Mouse (Mus musculus) stomach, postnatal 0 days (tissue): Measurements from ENCODE around the gene Gne. TPM values are rescaled to one million over a fixed set of nuclear protein-coding genes. Genes with fewer than 3 reads are reported as not detected.
A peak's percentile ranks its signal among the peaks of the same experiment; 100 is the strongest.

ENCODE experiments used
- ATAC-seq: fragments of 200-750 bp; cut with Nextera tagmentation; 2 replicates; pipeline ENCODE4 v1.8.0; 2017; ENCODE audit not compliant: low FRiP score, low TSS enrichment
- DNase-seq: peaks from one replicate; pipeline ENCODE4 v3.0.0-alpha.2; 2016; ENCODE audit warnings: low spot score
- H3K27ac ChIP-seq: fragments of 300-500 bp; sonication (generic); replicated peaks from 2 replicates; pipeline ENCODE4 v1.5.1; 2014; ENCODE audit warnings: mild to moderate bottlenecking, control low read depth
- H3K27me3 ChIP-seq: fragments of 300-500 bp; sonication (generic); 2 replicates; pipeline ENCODE4 v1.6.1; 2014; ENCODE audit warnings: low read length; ENCODE audit not compliant: control insufficient read depth, insufficient read depth
- H3K36me3 ChIP-seq: fragments of 300-500 bp; sonication (generic); 2 replicates; pipeline ENCODE4 v1.6.1; 2014; ENCODE audit warnings: low read length, mixed read lengths; ENCODE audit not compliant: control insufficient read depth, insufficient read depth
- H3K4me1 ChIP-seq: fragments of 300-500 bp; sonication (generic); replicated peaks from 2 replicates; pipeline ENCODE4 v1.6.1; 2014; ENCODE audit warnings: antibody characterized with exemption; ENCODE audit not compliant: control insufficient read depth, insufficient read depth
- H3K4me2 ChIP-seq: fragments of 300-500 bp; sonication (generic); replicated peaks from 2 replicates; pipeline ENCODE4 v1.6.1; 2014; ENCODE audit warnings: low read depth, mild to moderate bottlenecking, control low read depth, moderate library complexity
- H3K4me3 ChIP-seq: fragments of 300-500 bp; sonication (generic); 2 replicates; pipeline ENCODE4 v1.5.1; 2014; ENCODE audit warnings: low read depth, low read length, control low read depth
- H3K9ac ChIP-seq: fragments of 300-500 bp; sonication (generic); 2 replicates; pipeline ENCODE4 v1.6.1; 2014; ENCODE audit warnings: mild to moderate bottlenecking, low read length, control low read depth, mixed read lengths
- H3K9me3 ChIP-seq: fragments of 300-500 bp; sonication (generic); 2 replicates; pipeline ENCODE4 v1.6.1; 2016; ENCODE audit warnings: low read length; ENCODE audit not compliant: control insufficient read depth
- CTCF ChIP-seq: IDR thresholded peaks from 2 replicates; pipeline ENCODE4 v1.5.1; 2016; ENCODE audit warnings: antibody characterized with exemption, low read depth, mild to moderate bottlenecking, moderate library complexity
- EP300 ChIP-seq: optimal IDR thresholded peaks from 2 replicates; pipeline ENCODE3; 2016; ENCODE audit warnings: antibody characterized with exemption
- WGBS: fragments of 180-500 bp; shearing (Covaris S2); extraction: QIAGEN DNeasy Blood & Tissue Kit; methylation state at CpG from one replicate; pipeline ENCODE4 v1.1.7; 2014; 5-methylcytosine and 5-hydroxymethylcytosine counted together
- polyA plus RNA-seq: library from polyadenylated mRNA; unstranded; fragments of >200 nt; fragmentation: Nextera tagmentation; extraction: Ambion mirVana; gene quantifications from 2 replicates; pipeline ENCODE4 v1.2.1, GENCODE M21; 2015

Gene Gne
- polyA plus RNA-seq, 1 experiment from 2014 or later, result 21.1 TPM

DNA sequence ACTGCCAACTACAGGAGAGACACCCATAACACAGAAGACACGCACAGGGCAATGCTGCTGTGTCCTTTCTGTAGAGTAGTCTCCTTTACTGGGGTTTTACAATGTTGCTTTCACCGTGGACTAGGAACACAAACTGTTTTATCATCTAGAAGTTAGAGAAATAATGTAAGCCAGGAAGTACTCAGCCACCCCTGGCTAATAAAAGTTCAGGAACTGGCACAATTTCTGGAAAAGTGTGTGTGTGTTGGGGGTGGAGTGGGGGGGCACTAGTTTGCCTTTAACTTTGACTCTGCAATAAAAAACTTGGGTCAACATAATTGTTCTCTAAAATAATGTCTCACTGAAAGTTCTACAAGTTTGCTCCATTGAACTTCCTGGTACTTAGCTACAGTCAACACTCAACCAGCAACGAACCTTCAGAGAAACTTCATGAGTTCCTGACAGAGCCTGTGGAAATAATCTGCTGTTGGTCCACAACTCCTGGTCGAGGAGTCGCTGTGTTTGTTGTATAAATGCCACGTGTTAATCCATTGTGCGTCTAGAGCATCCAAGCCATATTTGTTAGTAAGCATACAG lies 5.5 kb downstream of the Gne start:
- WGBS, result 84% methylated on average over 7 of the region's 7 CpGs
- no peaks in the 10 kb centered on the region for H3K27me3 ChIP-seq
- ATAC-seq, result no peak
- TF ChIP-seq EP300, result no peak
- no peak for TF ChIP-seq CTCF
- H3K9me3 ChIP-seq, result no peaks in the 10 kb centered on the region
- DNase-seq, result no peak
- H3K4me3 ChIP-seq, result no peak overlapping the region
- no peak overlapping the region for H3K9ac ChIP-seq
- no peak overlapping the region for H3K4me2 ChIP-seq
- no peak overlapping the region for H3K27ac ChIP-seq
- H3K4me1 ChIP-seq, result no peaks in the 10 kb centered on the region
- no peaks in the 10 kb centered on the region for H3K36me3 ChIP-seq

DNA sequence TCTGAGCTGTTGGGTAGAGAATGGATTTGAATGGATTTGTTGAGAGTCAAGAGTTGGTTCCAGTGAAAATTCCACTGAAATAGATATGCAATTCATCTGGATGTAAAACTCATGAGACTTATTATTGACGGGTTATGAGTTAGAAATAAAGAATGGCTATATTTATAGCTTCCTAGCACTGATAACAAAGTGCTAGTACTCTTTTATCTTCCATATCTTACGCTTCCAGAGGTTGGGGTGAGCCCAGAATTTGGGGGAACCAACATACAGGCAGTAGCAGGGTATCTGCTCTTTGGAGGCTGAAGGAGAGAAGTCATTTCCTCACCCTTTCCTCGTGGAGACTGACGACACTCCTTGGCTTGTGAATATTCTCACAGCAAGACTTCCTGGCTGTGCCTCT lies 9.6 kb downstream of the Gne start:
- Histone ChIP-seq H3K27ac (no peak overlapping the region), H3K4me1 (no peaks in the 10 kb centered on the region), H3K27me3 (no peaks in the 10 kb centered on the region), H3K9me3 (no peaks in the 10 kb centered on the region), H3K4me2 (no peak overlapping the region), H3K36me3 (no peaks in the 10 kb centered on the region), H3K4me3 (no peak overlapping the region), H3K9ac (no peak overlapping the region)
- TF ChIP-seq EP300 (no peak), CTCF (no peak)
- DNase-seq, result no peak
- WGBS, result 69% methylated on average over 4 of the region's 4 CpGs
- ATAC-seq, result no peak

DNA sequence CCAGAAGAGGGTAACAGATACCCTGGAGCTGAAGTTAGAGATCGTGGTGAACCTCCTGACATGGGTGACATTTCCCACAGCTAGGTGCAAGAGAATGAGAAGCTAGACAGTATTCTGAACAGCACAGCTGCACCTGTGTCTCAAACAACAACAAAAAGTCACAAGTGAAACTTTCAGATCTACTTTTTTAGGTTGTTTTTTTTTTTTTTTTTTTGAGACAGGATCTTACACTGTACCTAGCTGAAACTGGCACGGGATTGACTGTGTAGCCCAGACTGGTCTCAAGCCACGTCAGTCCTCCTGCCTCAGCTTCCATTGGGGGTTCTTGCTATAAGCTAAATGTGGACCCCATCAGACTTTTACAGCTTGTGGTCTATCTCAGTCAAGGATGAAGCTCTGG lies 10.2 kb downstream of the Gne start:
- no peaks in the 10 kb centered on the region for H3K36me3 ChIP-seq
- no peak overlapping the region for H3K9ac ChIP-seq
- H3K4me2 ChIP-seq, result no peak overlapping the region
- H3K9me3 ChIP-seq, result no peaks in the 10 kb centered on the region
- no peak overlapping the region for H3K4me3 ChIP-seq
- TF ChIP-seq CTCF, result no peak
- H3K27me3 ChIP-seq, result no peaks in the 10 kb centered on the region
- ATAC-seq (no peak), DNase-seq (no peak)
- no peak overlapping the region for H3K27ac ChIP-seq
- 83% methylated on average over 3 of the region's 3 CpGs for WGBS
- no peaks in the 10 kb centered on the region for H3K4me1 ChIP-seq

DNA sequence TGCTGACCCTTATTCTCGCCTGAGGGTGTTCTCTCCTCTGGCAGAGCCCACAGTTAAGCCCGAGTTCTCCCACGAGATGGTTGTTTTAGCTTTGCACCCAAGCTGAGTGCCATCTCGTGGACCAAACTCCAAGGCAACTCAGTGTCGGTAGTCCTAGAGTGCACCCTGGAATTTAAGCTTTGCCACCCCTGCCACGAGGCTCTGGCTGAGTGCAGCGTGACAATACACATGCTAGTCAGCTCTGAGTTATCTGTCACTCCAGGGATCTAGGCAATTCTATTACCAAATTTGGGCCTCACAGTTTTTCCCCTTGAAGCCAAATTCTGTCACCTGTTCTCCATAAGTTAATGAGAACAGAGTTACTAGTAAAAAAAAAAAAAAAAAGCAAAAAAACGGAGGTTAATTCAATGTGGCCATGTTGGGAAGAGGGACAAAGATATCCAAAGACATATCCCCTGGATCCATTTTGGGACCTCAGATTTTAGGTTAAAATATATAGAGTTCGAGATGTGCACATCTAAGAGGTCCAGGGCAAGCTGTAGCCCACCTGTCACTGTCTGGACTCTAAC lies 11.0 kb downstream of the Gne start:
- Histone ChIP-seq H3K9ac (peak overlapping the region; percentile 89), H3K4me3 (peak overlapping the region; percentile 91), H3K4me1 (no peaks in the 10 kb centered on the region), H3K4me2 (peak overlapping the region; percentile 86), H3K27ac (peak overlapping the region; percentile 92), H3K9me3 (no peaks in the 10 kb centered on the region), H3K36me3 (no peaks in the 10 kb centered on the region), H3K27me3 (no peaks in the 10 kb centered on the region)
- 8% methylated on average over 9 of the region's 9 CpGs for WGBS
- TF ChIP-seq CTCF, result peak; percentile 35
- no peak for TF ChIP-seq EP300
- DNase-seq (no peak), ATAC-seq (peak; percentile 51)

DNA sequence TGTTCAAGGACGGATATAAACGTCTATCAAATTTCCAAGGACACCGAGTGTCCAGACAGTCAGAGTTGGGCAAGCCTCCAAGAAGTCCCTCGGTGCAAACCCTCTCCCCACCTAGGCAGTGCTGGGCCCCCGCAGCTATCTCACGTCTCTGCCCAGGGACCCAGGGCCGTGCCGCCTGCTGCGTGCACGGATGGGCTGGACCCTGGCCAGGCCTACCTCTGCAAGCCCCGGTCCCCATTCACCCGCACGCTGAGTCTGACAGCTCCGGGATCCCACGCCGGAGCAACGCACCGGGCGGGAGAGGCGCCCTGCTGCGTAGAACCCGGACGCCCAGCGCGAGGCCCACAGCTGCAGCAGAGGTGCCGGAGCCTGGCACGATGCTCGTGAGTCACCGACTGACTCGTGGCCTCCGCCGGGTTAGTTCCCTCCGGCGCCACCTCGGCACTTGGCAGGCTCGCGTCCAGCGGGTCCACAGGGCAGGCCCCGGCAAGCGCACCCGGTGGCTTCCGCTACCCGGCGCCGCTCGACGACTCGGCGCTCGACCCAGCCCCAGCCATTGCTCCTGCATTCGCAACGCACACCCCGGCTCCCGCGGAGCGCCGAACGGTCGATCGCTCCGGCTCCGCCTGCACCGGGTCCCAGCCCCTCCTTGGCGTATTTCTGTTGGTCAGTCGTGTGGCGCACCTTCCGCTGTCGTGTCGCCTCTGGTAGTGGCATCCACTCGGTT lies 11.7 kb downstream of the Gne start:
- Histone ChIP-seq H3K36me3 (no peaks in the 10 kb centered on the region), H3K27me3 (no peaks in the 10 kb centered on the region), H3K4me3 (peak overlapping the region; percentile 91), H3K27ac (peak overlapping the region; percentile 92), H3K4me1 (no peaks in the 10 kb centered on the region), H3K9ac (peak overlapping the region; percentile 89), H3K4me2 (peak overlapping the region; percentile 86), H3K9me3 (no peaks in the 10 kb centered on the region)
- WGBS, result under 1% methylated on average over 70 of the region's 70 CpGs
- no peak for TF ChIP-seq CTCF
- no peak for TF ChIP-seq EP300
- DNase-seq, result peak; percentile 97
- peak; percentile 96 for ATAC-seq

- H3K27ac ChIP-seq, result peak overlapping the region; percentile 92
These were observed 12.2 kb downstream of the Gne start for GRCm38 (mm10) chr4:44071741-44072145.

More at GRCm38 (mm10) chr4:44071741-44072145, 12.2 kb downstream of the Gne start:
- peak; percentile 43; the same call in 1 of the 2 replicates for ATAC-seq
- Histone ChIP-seq H3K36me3 (no peaks in the 10 kb centered on the region), H3K4me1 (no peaks in the 10 kb centered on the region), H3K27me3 (no peaks in the 10 kb centered on the region), H3K9me3 (no peaks in the 10 kb centered on the region), H3K4me2 (peak overlapping the region; percentile 86), H3K9ac (peak overlapping the region; percentile 89), H3K4me3 (peak overlapping the region; percentile 91)
- TF ChIP-seq EP300 (no peak), CTCF (no peak)
- peak; percentile 61 for DNase-seq
- 3% methylated on average over 11 of the region's 11 CpGs for WGBS
